Mouse (Mus musculus) embryo, embryonic 11 days (tissue): ENCODE measurements around the gene Setd2.

ENCODE experiments used
- DNase-seq: peaks from one replicate; pipeline ENCODE4 v3.0.0-alpha.2; 2015

The Setd2 gene

GRCm38 (mm10) chr9:110654726-110655650 lies 122.6 kb downstream of the Setd2 start:
- DNase-seq: no peak

- no peak for DNase-seq
Observed at GRCm38 (mm10) chr9:110655651-110656007, 123.2 kb downstream of the Setd2 start.

GRCm38 (mm10) chr9:110656249-110657221 lies 124.1 kb downstream of the Setd2 start, which contains the start of gene Ccdc12:
Ccdc12 (plus strand) TSS chr9:110656503.
- DNase-seq: peak; percentile 97

- DNase-seq: no peak
Observed at GRCm38 (mm10) chr9:110657474-110658078, 125.2 kb downstream of the Setd2 start.

- DNase-seq: no peak
Observed at GRCm38 (mm10) chr9:110659521-110659920, 127.1 kb downstream of the Setd2 start.

GRCm38 (mm10) chr9:110660208-110660607 lies 127.8 kb downstream of the Setd2 start:
- no peak for DNase-seq

- DNase-seq: no peak
Observed at GRCm38 (mm10) chr9:110660856-110661612, 128.6 kb downstream of the Setd2 start.

- no peak for DNase-seq
Observed at GRCm38 (mm10) chr9:110662844-110663243, 130.4 kb downstream of the Setd2 start.

GRCm38 (mm10) chr9:110665912-110666311 lies 133.5 kb downstream of the Setd2 start:
- DNase-seq: peak; percentile 50

GRCm38 (mm10) chr9:110666374-110666773 lies 134.0 kb downstream of the Setd2 start:
- DNase-seq: no peak

- no peak for DNase-seq
Observed at GRCm38 (mm10) chr9:110667219-110667836, 134.9 kb downstream of the Setd2 start.
